Mouse (Mus musculus) left cerebral cortex, adult 2 months (tissue): ENCODE results near the gene AL732309.1. TPM values are rescaled to one million over a fixed set of nuclear protein-coding genes. Genes with fewer than 3 reads are reported as not detected.
"Not testable (repeated sequence)": the region's sequence is repeated elsewhere in the genome, so short reads cannot be mapped to it uniquely, and the experiment has no call there.

Experiments used
- DNase-seq, 2 experiments: peaks; one replicate each; pipeline ENCODE4 v3.0.0; 2021 to 2022; ENCODE audit warnings: low spot score in 2 of 2, mixed read lengths in 1 of 2; ENCODE audit errors: extremely low spot score in 1 of 2
- H3K27ac ChIP-seq: fragments of 200-600 bp; 2 replicates; pipeline ENCODE4 v1.8.1; 2022
- H3K4me3 ChIP-seq: fragments of 200-600 bp; 2 replicates; pipeline ENCODE4 v1.8.1; 2022
- CTCF ChIP-seq: fragments of 200-600 bp; IDR thresholded peaks from 2 replicates; pipeline ENCODE4 v1.8.1; 2022; ENCODE audit warnings: antibody characterized with exemption, mild to moderate bottlenecking, moderate library complexity
- intact Hi-C: fragments of 180-260 bp; cut with DNase I; formaldehyde crosslinking; loops from one replicate; pipeline ENCODE4 v1.15.1; 2025
- total RNA-seq, 2 experiments: library from RNA; stranded (reverse); gene quantifications; 2 replicates each; pipeline ENCODE4 v1.2.3; 2021

The AL732309.1 gene
- total RNA-seq, 2 experiments from 2014 or later: 1.4 to 2.7 TPM

DNA sequence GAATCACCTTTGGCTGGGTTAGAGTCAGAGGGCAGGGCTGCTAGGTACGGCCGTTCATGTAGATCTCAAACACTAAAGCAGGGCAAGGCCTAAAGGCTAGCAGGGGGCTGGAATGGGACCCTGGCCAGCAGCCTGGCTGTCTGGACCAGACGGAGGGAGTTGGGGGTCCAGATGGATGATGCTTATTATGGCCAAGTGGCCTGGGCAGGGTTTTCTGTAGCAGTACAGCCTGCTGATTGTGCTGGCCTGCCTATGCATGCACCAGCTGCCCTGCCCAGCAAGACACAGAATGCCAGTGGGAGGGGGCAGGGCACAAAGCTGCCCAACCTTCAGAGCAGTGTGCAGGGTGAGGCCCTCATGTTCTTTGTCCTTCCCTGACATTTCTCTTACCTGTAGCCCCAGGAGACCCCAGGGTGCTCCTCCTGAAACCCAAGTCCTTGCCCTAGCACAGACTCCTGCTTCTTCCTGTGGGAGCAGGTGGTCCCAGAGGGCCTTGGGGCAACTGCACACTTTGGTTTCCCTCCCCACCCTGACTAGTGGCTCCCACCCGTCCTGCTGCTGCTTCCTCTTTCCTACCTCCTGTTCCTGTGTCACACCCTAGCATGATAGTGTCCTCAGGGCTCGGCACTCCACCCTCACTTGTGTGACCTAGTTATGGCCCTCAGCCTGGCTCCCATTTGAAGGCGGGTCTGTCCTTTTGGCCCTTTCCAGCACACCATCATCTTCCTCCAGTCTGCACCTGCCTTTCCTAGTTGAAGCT, 19.4 kb upstream of the AL732309.1 start:
- Histone ChIP-seq H3K27ac (peak overlapping the region; percentile 85), H3K4me3 (peak overlapping the region; percentile 86)
- no peak for TF ChIP-seq CTCF
- DNase-seq: peak in 1 of 2 experiments; percentile 13
- intact Hi-C loops: no loop called here

DNA sequence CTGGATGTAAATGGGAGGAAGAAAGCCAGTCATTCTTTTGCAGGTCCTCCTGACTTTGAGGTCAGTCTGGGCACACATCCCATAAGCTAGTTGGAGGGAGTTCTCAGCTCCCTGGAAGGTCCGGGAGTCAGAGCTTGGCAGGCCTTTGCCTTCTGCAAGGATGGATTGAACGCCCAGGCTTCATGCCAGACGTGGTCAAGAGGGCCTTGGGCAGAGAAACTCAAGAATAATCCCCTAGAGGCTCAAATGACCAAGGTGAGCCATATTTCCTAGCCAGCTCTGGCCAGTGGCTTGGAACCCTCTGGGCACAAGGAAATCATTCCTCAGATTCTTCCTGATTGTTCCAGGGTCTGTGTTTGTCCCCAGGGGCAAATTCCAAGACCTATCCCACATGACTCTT, 18.2 kb upstream of the AL732309.1 start:
- TF ChIP-seq CTCF: no peak
- intact Hi-C loops: no loop called here
- Histone ChIP-seq H3K4me3 (peak overlapping the region; percentile 86), H3K27ac (peak overlapping the region; percentile 85)
- peak in 1 of 2 experiments; percentile 11 for DNase-seq

DNA sequence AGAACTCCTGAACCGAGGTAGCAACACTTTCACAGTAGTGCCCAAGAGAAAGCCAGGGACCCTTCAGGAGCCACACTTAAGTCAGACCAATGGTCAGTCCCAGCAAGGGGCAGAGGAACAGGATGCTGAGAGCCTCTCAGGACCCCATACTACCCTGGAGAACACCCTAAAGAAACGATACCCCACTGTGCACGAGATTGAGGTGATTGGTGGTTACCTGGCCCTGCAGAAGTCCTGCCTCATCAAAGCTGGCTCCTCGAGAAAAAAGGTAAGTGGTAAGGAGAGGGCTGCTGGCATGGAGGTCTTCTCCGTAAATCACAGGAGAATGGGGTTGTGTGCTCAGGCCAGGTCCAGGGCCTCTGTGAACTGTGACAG, 17.6 kb upstream of the AL732309.1 start:
- peak overlapping the region; percentile 85 for H3K27ac ChIP-seq
- DNase-seq: no peak
- no peak for TF ChIP-seq CTCF
- intact Hi-C loops: no loop called here
- peak overlapping the region; percentile 86 for H3K4me3 ChIP-seq

DNA sequence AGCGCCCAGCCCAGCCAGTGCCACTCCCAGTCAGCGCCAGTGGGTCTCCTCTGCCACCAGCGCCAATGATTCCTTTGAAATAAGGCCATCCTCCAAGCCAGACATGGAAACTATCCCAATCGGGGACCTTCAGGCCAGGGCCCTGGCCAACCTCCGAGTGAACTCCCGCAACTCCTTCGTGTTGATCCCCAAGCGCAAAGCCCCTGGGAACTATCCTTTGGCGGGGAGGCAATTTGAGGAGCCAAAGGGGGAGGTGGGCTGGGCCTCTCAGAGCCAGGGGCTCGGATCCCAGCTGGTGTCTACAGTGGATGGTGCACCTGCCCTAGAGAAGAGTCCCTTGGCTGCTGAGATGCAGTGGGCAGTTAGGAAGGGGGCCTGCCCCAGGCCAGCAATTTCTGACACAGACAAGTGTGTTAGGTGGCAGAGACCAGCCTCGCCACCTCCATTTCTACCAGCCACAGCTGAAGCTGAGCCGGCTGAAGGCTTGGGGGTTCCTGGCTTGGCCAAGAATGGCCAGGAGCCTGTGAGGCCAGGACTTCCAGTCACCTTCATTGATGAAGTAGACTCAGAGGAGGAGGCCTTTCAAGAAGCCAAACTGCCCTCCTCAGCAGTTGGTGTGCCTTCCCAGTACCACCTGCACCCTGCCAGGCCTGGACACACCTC, 17.1 kb upstream of the AL732309.1 start:
- intact Hi-C loops: loop anchor here (2.0 kb wide), 2 partner anchors 35 to 71 kb away; no protein-coding TSS in a partner anchor
- no peak for DNase-seq
- H3K27ac ChIP-seq: peak overlapping the region; percentile 85
- peak overlapping the region; percentile 86 for H3K4me3 ChIP-seq
- no peak for TF ChIP-seq CTCF

DNA sequence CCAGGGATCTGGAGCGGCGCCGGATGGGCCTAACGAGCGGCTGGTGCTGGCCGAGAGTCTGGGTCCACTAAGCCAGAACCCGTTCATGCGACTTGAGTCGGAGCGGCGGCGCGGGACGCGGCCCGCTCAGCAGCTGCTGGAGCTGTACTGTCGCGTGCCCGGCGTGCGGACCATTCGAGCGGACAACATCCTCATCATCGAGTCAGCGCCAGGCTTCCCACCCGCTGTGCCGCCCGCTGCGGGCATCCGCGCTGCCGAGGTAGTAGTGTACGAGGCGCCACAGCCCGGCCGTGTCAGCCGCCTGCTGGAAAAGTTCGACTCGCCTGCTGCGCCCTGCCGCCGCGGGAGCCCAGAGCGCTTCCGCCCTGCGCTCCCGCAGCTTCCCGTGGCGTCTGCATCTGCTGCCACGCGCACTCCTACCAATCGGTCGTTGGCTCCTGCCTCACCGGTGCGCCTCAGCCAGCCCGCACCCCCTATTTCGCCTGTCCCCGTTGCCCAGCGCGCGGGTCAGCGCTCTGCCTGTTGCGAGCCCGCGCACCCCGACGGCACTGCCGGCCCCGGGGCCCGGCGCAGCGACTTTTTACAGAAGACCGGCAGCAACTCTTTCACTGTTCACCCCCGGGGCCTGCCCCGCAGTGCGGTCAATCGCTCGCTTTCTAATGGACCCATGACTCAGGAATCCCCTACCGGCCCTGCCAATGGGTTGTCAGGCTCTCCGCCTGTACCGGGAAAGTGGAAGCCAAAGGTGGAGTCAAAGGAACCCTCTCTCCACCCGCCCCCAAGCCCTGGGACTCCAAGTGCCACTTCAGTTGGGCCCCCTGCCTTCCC, 16.3 kb upstream of the AL732309.1 start:
- DNase-seq: peak in 1 of 2 experiments; percentile 32
- intact Hi-C loops: loop anchor here (2.0 kb wide), 2 partner anchors 34 to 70 kb away; no protein-coding TSS in a partner anchor
- H3K27ac ChIP-seq: peak overlapping the region; percentile 77
- peak overlapping the region; percentile 86 for H3K4me3 ChIP-seq
- no peak; the same call in 1 of the 2 replicates for TF ChIP-seq CTCF

DNA sequence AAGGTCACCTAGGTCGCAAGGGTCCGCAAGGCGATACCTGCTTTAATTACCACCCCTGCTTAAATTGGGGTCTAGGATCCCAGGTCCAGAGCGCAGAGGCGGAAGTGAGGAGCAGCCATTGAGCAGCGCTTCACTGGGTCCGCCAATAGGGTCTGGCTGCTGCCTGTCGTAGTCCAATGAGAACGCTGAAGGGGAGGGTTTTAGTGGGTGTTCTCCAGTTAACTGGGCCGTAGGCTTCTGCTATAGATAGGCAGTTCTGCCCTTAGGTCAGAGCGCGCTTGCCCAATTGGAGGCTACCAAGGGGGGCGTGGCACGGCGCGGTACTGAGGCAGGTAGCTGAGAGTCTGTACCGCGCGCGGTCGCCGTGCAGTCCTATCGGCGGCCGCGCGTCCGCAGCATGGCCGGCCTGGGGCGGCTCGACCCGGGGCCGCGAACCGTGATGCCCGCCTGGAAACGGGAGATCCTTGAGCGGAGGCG, 15.7 kb upstream of the AL732309.1 start, which contains the start of gene Tprn:
Gene Tprn (plus strand): TSS at position 328 of the 477 bp plus-strand sequence.
- intact Hi-C loops: loop anchor here (2.0 kb wide), 2 partner anchors 34 to 70 kb away; no protein-coding TSS in a partner anchor
- Histone ChIP-seq H3K27ac (peak within 1 kb of the TSS; percentile 83), H3K4me3 (peak within 1 kb of the TSS; percentile 86)
- TF ChIP-seq CTCF: no peak; the same call in none of the 2 replicates
- peak; percentile 88 to 92 for DNase-seq

DNA sequence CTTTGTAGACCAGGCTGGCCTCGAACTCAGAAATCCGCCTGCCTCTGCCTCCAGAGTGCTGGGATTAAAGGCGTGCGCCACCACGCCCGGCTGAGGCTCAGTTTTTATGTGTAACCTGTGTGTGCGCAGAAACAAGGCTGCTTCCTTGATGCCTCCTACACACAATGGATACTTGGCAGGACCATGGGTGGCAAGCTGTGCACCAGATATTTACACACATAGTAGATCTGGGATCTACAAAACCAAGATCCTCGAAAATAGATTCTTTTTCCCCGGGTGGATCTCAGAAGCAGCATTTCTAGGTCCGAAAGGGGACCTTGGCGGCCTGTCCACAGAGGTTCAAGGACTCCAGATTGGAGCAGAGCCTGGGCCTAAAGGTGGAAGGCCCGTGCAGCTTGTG, 15.2 kb upstream of the AL732309.1 start:
- Histone ChIP-seq H3K27ac (peak overlapping the region; percentile 83), H3K4me3 (peak overlapping the region; percentile 86)
- no peak for TF ChIP-seq CTCF
- intact Hi-C loops: loop anchor here (2.0 kb wide), 2 partner anchors 33 to 69 kb away; no protein-coding TSS in a partner anchor
- DNase-seq: no peak

DNA sequence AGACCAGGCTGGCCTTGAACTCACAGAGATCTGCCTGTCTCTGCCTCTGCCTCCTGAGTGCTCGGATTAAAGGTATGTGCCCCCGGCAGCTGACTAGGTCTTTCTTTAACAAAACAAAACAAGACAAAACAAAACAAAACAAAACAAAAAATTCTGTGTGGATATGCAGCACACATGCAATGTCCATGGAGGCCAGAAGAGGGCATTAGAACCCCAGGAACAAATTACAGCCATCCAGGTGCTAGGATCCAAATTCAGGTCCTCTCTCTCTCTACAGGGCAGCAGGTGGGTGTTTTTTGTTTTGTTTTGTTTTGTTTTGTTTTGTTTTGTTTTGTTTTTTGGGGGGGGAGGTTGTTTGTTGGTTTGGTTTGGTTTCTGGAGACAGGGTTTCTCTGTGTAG, 12.2 kb upstream of the AL732309.1 start:
- no peak for DNase-seq
- intact Hi-C loops: no loop called here
- Histone ChIP-seq H3K4me3 (no peak overlapping the region), H3K27ac (no peak overlapping the region)
- peak; percentile 57 for TF ChIP-seq CTCF

DNA sequence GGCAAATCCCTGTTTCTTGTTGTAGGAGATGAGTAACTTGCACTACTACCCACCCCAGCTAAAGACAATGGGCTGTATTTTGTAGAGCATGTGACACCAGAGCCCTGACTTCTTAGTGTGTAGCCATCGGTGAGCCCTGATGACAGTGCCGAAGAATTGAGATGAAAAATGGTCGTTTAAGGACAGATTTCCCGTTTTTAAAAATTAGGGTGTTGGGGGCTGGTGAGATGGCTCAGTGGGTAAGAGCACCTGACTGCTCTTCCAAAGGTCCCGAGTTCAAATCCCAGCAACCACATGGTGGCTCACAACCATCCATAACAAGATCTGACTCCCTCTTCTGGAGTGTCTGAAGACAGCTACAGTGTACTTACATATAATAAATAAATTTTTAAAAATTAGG, 10.6 kb upstream of the AL732309.1 start:
- H3K27ac ChIP-seq, intact Hi-C loops, H3K4me3 ChIP-seq, DNase-seq: not testable (repeated sequence)

DNA sequence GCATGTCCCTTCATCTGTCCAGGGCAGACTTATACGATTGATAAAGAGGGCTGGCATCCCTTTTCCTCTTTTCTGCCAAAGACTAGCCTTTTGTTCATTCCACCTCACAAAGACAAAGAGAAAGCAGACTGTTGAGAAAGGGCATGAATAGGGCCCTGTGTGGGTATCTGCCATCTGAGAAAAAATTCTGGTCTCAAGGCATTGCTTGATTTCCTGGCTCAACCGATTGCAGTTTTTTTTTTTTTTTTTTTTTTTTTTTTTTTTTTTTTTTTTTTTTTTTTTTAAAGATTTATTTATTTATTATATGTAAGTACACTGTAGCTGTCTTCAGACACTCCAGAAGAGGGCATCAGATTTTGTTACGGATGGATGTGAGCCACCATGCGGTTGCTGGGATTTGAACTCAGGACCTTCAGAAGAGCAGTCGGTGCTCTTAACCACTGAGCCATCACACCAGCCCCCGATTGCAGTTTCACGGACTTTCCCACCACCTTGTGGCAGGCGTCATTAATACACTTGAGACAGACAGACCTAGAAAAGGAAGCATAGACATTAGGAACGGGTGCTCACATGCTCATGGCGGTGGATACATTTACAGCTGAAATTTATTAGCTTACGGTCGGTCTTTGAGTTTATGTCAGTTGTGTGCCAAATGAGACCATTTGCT, 9.9 kb upstream of the AL732309.1 start:
- H3K4me3 ChIP-seq: peak overlapping the region; percentile 71
- peak; percentile 33 for TF ChIP-seq CTCF
- DNase-seq, intact Hi-C loops, H3K27ac ChIP-seq: not testable (repeated sequence)
